Mouse (Mus musculus) liver, embryonic 15.5 days (tissue): ENCODE results near the gene Stk32c. TPM values are rescaled to one million over a fixed set of nuclear protein-coding genes. Genes with fewer than 3 reads are reported as not detected.

ENCODE experiments used
- ATAC-seq: fragments of 200-750 bp; cut with Nextera tagmentation; 2 replicates; pipeline ENCODE4 v1.8.0; 2017; ENCODE audit warnings: moderate number of reproducible peaks, mild to moderate bottlenecking, moderate library complexity; ENCODE audit not compliant: insufficient read depth
- H3K27ac ChIP-seq: fragments of 300-500 bp; sonication (generic); replicated peaks from 2 replicates; pipeline ENCODE4 v1.5.1; 2015; ENCODE audit warnings: mild to moderate bottlenecking, inconsistent platforms
- H3K27me3 ChIP-seq: fragments of 300-500 bp; sonication (generic); 2 replicates; pipeline ENCODE4 v1.6.1; 2015; ENCODE audit warnings: mild to moderate bottlenecking, inconsistent platforms
- H3K36me3 ChIP-seq: fragments of 300-500 bp; sonication (generic); replicated peaks from 2 replicates; pipeline ENCODE4 v1.6.1; 2015; ENCODE audit warnings: moderate library complexity, mild to moderate bottlenecking, inconsistent platforms
- H3K4me1 ChIP-seq: fragments of 300-500 bp; sonication (generic); replicated peaks from 2 replicates; pipeline ENCODE4 v1.6.1; 2015; ENCODE audit warnings: inconsistent platforms
- H3K4me2 ChIP-seq: fragments of 300-500 bp; sonication (generic); 2 replicates; pipeline ENCODE4 v1.6.1; 2015; ENCODE audit warnings: moderate library complexity, mild to moderate bottlenecking, inconsistent platforms
- H3K4me3 ChIP-seq: fragments of 300-500 bp; sonication (generic); replicated peaks from 2 replicates; pipeline ENCODE4 v1.5.1; 2015; ENCODE audit warnings: mild to moderate bottlenecking, inconsistent platforms
- H3K9ac ChIP-seq: fragments of 300-500 bp; sonication (generic); 2 replicates; pipeline ENCODE4 v1.6.1; 2015; ENCODE audit warnings: moderate library complexity, mild to moderate bottlenecking, inconsistent platforms
- H3K9me3 ChIP-seq: fragments of 300-500 bp; sonication (generic); replicated peaks from 2 replicates; pipeline ENCODE4 v1.6.1; 2016; ENCODE audit warnings: inconsistent platforms
- WGBS: fragments of 180-500 bp; shearing (Covaris S2); methylation state at CpG from one replicate; pipeline ENCODE4 v1.1.7; 2015; ENCODE audit warnings: mixed read lengths; ENCODE audit not compliant: insufficient replicate concordance; 5-methylcytosine and 5-hydroxymethylcytosine counted together
- polyA plus RNA-seq: library from polyadenylated mRNA; unstranded; fragments of >200 nt; fragmentation: Nextera tagmentation; extraction: Ambion mirVana; gene quantifications from 2 replicates; pipeline ENCODE4 v1.2.1, GENCODE M21; 2015

The Stk32c gene
- polyA plus RNA-seq, 1 experiment from 2014 or later: not detected

GRCm38 (mm10) chr7:139169143-139169542 is 44.0 kb downstream of the Stk32c start:
- no peaks in the 10 kb centered on the region for H3K27me3 ChIP-seq
- no peak overlapping the region for H3K27ac ChIP-seq
- no peaks in the 10 kb centered on the region for H3K9me3 ChIP-seq
- H3K4me1 ChIP-seq: no peaks in the 10 kb centered on the region
- H3K36me3 ChIP-seq: no peaks in the 10 kb centered on the region
- H3K4me3 ChIP-seq: no peak overlapping the region
- no peak overlapping the region for H3K4me2 ChIP-seq
- 37% methylated on average over 4 of the region's 4 CpGs for WGBS
- no peak for ATAC-seq
- H3K9ac ChIP-seq: no peak overlapping the region

DNA sequence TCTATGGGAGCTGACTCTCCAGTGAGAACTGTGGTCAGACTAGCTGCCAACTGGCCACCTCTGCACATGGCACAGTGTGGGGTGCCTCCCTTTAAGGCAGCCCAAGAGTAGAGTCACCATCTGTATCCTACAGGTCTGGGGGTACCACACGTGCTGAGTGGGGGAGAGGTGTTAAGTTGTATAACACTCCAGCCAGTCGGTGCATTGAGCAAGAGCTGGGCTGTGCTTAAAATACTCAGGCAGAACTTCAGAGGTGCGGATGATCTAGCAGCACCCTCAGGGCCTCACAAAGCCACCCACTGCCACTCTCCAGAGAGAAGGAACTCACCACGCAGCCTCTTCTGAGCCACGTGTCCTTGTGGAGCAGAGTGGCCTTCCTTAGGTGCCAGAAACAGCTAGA is 48.7 kb downstream of the Stk32c start:
- no peak overlapping the region for H3K9ac ChIP-seq
- ATAC-seq: no peak
- H3K36me3 ChIP-seq: no peaks in the 10 kb centered on the region
- 37% methylated on average over 5 of the region's 5 CpGs for WGBS
- H3K27ac ChIP-seq: no peak overlapping the region
- H3K4me3 ChIP-seq: no peak overlapping the region
- no peaks in the 10 kb centered on the region for H3K27me3 ChIP-seq
- no peak overlapping the region for H3K4me2 ChIP-seq
- no peaks in the 10 kb centered on the region for H3K4me1 ChIP-seq
- H3K9me3 ChIP-seq: no peaks in the 10 kb centered on the region

GRCm38 (mm10) chr7:139158956-139159355 is 54.2 kb downstream of the Stk32c start:
- H3K9ac ChIP-seq: no peak overlapping the region
- H3K4me3 ChIP-seq: no peak overlapping the region
- H3K36me3 ChIP-seq: no peaks in the 10 kb centered on the region
- H3K4me2 ChIP-seq: no peak overlapping the region
- H3K27me3 ChIP-seq: no peaks in the 10 kb centered on the region
- H3K27ac ChIP-seq: no peak overlapping the region
- H3K4me1 ChIP-seq: no peaks in the 10 kb centered on the region
- no peak for ATAC-seq
- no peaks in the 10 kb centered on the region for H3K9me3 ChIP-seq
- 57% methylated on average over 5 of the region's 5 CpGs for WGBS

- Histone ChIP-seq H3K4me2 (no peak overlapping the region), H3K9ac (no peak overlapping the region), H3K27ac (no peak overlapping the region), H3K4me1 (no peaks in the 10 kb centered on the region), H3K36me3 (no peaks in the 10 kb centered on the region), H3K4me3 (no peak overlapping the region), H3K27me3 (no peaks in the 10 kb centered on the region), H3K9me3 (no peaks in the 10 kb centered on the region)
- 60% methylated on average over 7 of the region's 7 CpGs for WGBS
- no peak for ATAC-seq
These were observed 54.6 kb downstream of the Stk32c start for GRCm38 (mm10) chr7:139158549-139158948.

DNA sequence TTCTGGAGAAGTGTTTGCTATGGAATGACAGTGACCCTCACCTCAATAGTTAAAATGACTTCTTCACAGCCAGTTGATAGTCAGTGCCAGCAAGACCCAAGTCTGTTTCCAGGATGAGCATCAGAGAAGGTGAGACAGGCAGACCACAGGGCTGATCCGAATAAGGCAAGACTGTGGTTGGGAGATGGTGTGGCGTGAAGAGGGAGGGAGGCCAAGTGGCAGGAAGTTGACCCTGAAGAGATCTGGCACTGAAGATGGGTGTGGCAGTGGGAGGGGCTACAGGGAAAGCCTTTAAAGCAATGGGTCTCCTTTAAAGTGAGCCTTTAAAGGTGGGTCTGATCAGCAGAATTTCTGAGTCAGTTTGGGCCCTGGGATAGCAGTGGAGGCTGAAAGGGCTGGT is 55.6 kb downstream of the Stk32c start:
- no peak overlapping the region for H3K4me3 ChIP-seq
- no peak overlapping the region for H3K27ac ChIP-seq
- H3K4me2 ChIP-seq: no peak overlapping the region
- no peak for ATAC-seq
- no peaks in the 10 kb centered on the region for H3K36me3 ChIP-seq
- H3K4me1 ChIP-seq: no peaks in the 10 kb centered on the region
- 10% methylated on average over 2 of the region's 2 CpGs for WGBS
- no peaks in the 10 kb centered on the region for H3K9me3 ChIP-seq
- H3K27me3 ChIP-seq: no peaks in the 10 kb centered on the region
- no peak overlapping the region for H3K9ac ChIP-seq

DNA sequence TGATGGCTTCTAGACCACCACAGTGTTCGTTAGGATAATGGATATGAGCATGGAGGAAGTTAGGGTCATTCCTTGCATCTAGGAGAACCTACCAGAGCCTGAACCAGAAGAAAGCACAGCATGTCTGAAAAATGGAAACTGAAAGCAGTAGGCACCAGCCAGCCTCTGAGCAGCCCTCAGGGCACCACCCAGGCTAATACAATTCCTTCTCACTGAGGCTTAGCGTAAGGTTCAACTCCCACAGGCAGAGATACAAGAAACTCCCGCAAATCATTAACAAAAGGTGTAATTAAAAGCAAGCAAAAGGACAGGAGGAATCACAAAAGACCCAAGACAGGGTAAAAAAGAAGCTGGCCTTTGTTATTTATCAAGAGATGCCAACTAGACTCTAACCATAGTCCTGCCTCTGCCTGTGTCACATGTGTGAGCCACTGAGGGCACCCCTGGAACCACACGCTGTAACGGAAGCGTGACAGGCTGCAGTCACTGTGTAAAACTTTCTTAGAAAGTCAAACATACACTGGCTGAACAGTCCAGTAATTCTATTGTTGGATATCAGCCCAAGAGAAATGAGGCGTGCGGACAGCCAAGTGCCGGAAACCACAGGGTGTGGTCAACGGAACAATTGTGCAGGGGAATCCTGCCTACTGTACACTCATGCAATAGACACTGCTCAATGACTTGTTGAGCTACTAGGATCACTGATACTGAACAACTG is 56.6 kb downstream of the Stk32c start:
- ATAC-seq: no peak

DNA sequence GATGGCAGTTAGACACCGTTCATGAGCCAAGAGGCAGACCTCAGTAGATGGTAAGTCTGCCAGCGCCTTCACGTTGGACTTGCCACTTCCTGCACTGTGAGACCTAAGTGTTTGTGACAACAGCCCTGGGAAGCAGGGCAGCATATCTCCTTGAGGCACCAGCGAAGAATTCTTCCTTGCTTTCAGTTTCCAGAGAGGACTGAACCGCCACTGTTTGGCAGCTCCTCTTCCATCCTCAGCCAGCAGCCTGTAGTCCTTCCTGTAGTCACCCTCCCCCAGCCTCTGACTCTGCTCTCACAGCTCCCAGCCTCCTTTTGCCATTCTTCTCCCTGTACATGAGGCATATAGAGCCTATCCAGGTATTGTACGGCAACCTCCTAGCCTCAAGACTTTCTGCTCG is 60.2 kb downstream of the Stk32c start:
- Histone ChIP-seq H3K36me3 (no peaks in the 10 kb centered on the region), H3K4me2 (no peak overlapping the region), H3K27ac (no peak overlapping the region), H3K9ac (no peak overlapping the region), H3K4me3 (no peak overlapping the region), H3K27me3 (peaks cover 9% of the 10 kb centered on the region; the same call in 1 of the 2 replicates), H3K9me3 (no peaks in the 10 kb centered on the region), H3K4me1 (no peaks in the 10 kb centered on the region)
- 54% methylated on average over 7 of the region's 7 CpGs for WGBS
- ATAC-seq: no peak

More for the DNA sequence above, 56.6 kb downstream of the Stk32c start:
- Histone ChIP-seq H3K4me1 (no peaks in the 10 kb centered on the region), H3K36me3 (no peaks in the 10 kb centered on the region), H3K4me3 (no peak overlapping the region), H3K27me3 (no peaks in the 10 kb centered on the region), H3K4me2 (no peak overlapping the region), H3K9me3 (no peaks in the 10 kb centered on the region), H3K9ac (no peak overlapping the region), H3K27ac (no peak overlapping the region)
- 50% methylated on average over 10 of the region's 10 CpGs for WGBS

DNA sequence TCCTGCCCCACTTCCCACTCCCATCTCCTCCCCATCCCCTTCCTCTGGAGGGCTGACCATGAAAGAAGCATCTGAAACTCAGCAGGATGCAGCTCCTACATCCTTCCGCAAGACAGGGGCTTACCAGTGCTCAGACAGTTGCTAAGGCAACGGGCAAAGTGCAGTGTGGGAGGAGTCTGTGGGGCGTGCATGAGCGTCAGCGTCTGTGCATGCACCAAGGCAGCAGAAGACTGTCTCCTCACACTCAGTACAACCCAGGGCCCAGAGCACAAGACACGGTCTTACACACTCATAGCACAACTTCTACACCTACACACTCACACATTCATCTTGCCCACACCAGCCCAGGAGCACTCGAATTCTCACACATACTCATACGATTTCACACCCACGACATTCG is 62.0 kb downstream of the Stk32c start:
- 26% methylated on average over 10 of the region's 10 CpGs for WGBS
- ATAC-seq: no peak
- Histone ChIP-seq H3K9ac (no peak overlapping the region), H3K36me3 (no peaks in the 10 kb centered on the region), H3K9me3 (no peaks in the 10 kb centered on the region), H3K27ac (no peak overlapping the region), H3K4me3 (no peak overlapping the region), H3K4me2 (no peak overlapping the region), H3K4me1 (no peaks in the 10 kb centered on the region), H3K27me3 (peaks cover 9% of the 10 kb centered on the region; the same call in 1 of the 2 replicates)

DNA sequence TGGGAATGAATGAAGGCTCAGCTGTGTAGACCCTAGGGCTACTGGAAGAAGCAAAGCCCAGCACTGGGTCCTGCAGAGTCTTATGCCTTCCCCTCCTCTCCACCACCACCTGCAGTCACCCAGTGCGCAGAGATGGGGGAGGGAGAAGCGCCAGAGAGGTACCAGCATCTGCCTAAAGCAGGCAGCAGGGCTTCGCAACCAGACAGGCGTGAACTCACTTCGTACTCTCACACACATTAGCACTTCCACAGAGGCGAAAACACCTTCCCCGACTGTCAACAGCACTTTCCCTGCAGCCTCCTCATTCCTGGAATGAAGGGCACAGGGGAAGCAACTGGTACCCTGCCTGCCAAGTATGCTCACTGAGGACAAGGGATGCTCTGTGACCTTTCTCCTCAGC is 63.7 kb downstream of the Stk32c start:
- H3K9ac ChIP-seq: no peak overlapping the region
- H3K27ac ChIP-seq: no peak overlapping the region
- H3K4me1 ChIP-seq: no peaks in the 10 kb centered on the region
- WGBS: 24% methylated on average over 7 of the region's 7 CpGs
- H3K4me2 ChIP-seq: no peak overlapping the region
- H3K9me3 ChIP-seq: no peaks in the 10 kb centered on the region
- no peak overlapping the region for H3K4me3 ChIP-seq
- no peaks in the 10 kb centered on the region for H3K36me3 ChIP-seq
- peaks cover 9% of the 10 kb centered on the region; the same call in 1 of the 2 replicates for H3K27me3 ChIP-seq
- no peak for ATAC-seq

DNA sequence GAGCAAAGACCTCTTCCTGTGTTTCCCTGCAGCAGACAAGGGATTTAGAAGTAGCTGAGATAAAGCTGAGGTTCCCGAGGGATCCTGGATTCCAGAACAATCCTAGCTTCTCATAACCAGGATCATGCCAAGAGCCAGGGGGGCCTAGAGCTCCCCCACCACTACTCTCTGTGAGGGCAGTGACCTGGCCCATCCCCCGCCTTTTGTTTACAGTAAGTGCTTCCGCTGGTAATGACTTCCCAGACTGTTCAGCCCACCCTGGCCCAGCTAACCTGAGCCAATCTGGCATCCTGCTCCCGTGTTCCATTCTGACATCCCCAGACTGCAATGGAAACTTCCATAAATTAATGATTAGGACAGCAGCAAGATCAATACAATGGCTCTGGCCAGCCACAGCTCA is 65.7 kb downstream of the Stk32c start:
- Histone ChIP-seq H3K4me2 (no peak overlapping the region), H3K36me3 (no peaks in the 10 kb centered on the region), H3K9me3 (no peaks in the 10 kb centered on the region), H3K4me3 (no peak overlapping the region), H3K9ac (no peak overlapping the region), H3K4me1 (no peaks in the 10 kb centered on the region), H3K27ac (no peak overlapping the region), H3K27me3 (peaks cover 9% of the 10 kb centered on the region; the same call in 1 of the 2 replicates)
- no peak for ATAC-seq
- 30% methylated on average over 4 of the region's 4 CpGs for WGBS

GRCm38 (mm10) chr7:139145891-139146290 is 67.2 kb downstream of the Stk32c start:
- Histone ChIP-seq H3K27me3 (peaks cover 9% of the 10 kb centered on the region; the same call in 1 of the 2 replicates), H3K4me3 (no peak overlapping the region), H3K4me1 (no peaks in the 10 kb centered on the region), H3K4me2 (no peak overlapping the region), H3K27ac (no peak overlapping the region), H3K9ac (no peak overlapping the region), H3K9me3 (no peaks in the 10 kb centered on the region), H3K36me3 (no peaks in the 10 kb centered on the region)
- no peak for ATAC-seq
- WGBS: 25% methylated on average over 7 of the region's 7 CpGs

DNA sequence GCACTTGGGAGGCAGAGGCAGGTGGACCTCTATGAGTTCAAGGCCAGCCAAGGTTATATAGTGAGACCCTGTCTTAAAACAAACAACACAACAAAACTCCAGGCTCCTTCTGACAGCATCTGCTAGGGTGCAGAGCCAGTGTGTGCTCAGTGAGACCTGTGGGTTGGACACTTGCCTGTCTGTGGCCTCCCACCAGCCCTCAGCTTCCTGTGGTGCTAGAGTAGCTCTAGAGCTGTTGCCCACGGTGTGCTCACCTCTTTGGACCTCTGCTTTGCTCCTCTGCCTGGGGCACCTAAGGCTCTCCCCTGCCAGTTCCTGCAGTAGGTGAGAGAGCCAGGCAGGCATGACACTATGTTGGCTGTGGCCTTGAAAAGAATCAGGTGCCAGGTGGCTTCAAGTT is 69.3 kb downstream of the Stk32c start:
- WGBS: 15% methylated on average over 1 of the region's 1 CpGs
- H3K9ac ChIP-seq: no peak overlapping the region
- no peak overlapping the region for H3K27ac ChIP-seq
- no peaks in the 10 kb centered on the region for H3K4me1 ChIP-seq
- no peak for ATAC-seq
- H3K9me3 ChIP-seq: no peaks in the 10 kb centered on the region
- no peaks in the 10 kb centered on the region for H3K36me3 ChIP-seq
- no peak overlapping the region for H3K4me3 ChIP-seq
- H3K4me2 ChIP-seq: no peak overlapping the region
- H3K27me3 ChIP-seq: 0 out of 2 replicates have a peak, but pooled peaks cover under 1% of the 10 kb centered on the region
